Mouse (Mus musculus): Measurements from ENCODE around the gene Gnaz.

The Gnaz gene

DNA sequence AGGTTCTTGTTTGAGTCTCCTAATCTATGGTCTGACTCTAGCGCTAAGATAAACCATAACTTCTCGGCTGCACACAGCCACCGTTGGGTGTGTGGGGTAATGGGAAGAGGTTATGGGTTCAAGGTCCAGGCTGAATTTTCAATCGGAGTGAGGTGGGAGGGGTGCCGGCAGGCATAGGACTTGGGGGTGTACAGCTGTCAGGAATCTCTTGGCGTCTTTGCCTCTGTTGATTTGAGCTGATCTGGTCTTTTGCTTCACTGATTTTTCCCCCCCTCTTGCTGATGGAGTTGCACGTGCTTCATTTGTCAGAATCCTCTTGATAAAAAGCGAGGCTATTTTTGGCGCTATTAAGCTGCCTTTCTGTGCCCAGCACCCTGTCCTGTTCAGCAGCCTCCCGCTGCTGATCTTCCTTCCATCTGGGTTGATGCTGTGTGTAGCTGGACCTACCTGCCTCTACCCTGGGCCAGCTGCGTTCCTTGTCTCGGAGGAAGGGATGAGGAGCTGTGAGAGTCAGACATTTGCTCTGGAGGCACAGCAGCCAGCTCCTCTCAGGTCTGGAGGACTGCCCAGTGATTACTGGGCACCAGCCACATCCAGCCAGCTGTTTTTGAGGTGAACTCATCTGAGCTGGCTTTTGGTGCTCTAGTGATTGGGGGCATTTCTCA lies 96.5 kb downstream of the Gnaz start:
- no peak for DNase-seq

DNA sequence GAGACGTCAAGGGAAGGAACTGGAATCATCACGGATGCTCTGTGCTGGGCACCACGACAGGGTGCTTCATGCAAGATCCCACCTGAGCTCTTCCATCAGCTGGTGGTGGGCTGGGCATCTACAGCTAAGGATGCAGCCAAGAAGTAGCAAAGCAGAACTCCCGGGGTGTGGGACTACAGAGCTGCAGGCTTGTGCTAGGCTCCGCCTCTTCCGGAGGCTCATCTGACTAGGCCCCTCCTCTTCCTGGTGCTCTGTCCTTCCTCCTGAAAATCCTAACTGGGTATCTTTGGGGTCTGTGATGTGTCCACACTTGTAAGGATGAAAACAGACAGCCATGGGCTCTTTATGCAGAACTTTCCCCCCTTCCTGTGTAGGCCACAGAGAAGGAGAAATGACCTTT lies 98.7 kb downstream of the Gnaz start:
- DNase-seq, result no peak

Data from B cell, adult 2 months (primary cell).